Mouse (Mus musculus) gastrocnemius, postnatal 25 days (tissue): Measurements from ENCODE around the gene Zrsr1. TPM values are rescaled to one million over a fixed set of nuclear protein-coding genes. Genes with fewer than 3 reads are reported as not detected.

ENCODE experiments used
- DNase-seq: peaks from one replicate; pipeline ENCODE4 v3.0.0; 2022
- long read RNA-seq, 2 experiments: library from polyadenylated mRNA; stranded (forward); transcript quantifications; one replicate each; pipeline ENCODE4 v2.0.0; 2021
- total RNA-seq, 2 experiments: library from RNA; stranded (reverse); gene quantifications; 1 replicate in 1 of 2; 2 replicates in 1 of 2; pipeline ENCODE4 v1.2.3; 2021

The Zrsr1 gene
- 10 to 100 TPM; 11.0 to 11.5 TPM for total RNA-seq
- long read RNA-seq, experiment 1, full-length matches to known transcripts: 11 of 11 reads
- long read RNA-seq, experiment 1, partial matches to known transcripts: 0 of 11 reads
- long read RNA-seq, experiment 1, other reads (novel, unspliced or antisense): 0 of 11 reads
- long read RNA-seq, experiment 2, full-length matches to known transcripts: 8 of 9 reads
- long read RNA-seq, experiment 2, partial matches to known transcripts: 0 of 9 reads
- long read RNA-seq, experiment 2, other reads (novel, unspliced or antisense): 1 of 9 reads

DNA sequence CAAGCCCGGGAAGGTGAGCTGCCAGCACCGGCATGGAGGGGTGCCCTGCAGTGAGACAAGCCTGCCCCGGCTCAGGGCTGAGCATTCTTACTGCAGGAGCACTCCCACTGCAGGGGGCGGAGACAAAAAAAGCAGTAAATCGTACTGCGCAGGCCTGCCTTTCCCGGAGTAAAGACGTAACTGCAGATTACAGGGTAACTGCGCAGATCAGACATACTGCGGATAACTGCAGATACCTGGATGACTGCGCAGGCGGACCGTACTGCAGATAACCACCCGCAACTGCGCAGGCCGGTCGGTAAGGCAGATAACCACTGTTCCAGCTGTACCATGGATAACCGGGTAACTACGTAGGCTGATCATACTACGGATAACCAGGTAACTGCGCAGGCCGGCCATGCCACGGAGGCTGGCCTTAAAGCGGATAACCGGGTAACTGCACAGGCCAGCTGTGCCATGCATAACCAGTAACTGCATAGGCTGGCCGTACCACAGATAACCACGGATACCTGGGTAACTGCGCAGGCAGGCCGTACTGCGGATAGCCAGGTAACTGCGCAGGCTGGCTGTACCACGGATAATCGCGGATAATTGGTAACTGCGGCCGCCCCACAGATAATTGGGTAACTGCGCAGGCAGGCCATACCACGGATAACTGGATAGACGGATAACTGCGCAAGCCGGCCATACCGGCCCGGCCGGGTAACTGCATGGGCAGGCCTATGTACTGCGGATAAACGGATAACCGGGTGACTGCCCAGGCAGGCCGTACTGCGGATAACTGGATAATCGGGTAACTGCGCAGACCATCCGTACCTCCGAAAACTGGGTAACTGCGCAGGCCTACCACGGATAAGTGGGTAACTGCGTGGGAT is at the start of gene Zrsr1:
TSS of gene Zrsr1 (plus strand) at position 171 of the 875 bp plus-strand sequence.
- peak; percentile 47 for DNase-seq

DNA sequence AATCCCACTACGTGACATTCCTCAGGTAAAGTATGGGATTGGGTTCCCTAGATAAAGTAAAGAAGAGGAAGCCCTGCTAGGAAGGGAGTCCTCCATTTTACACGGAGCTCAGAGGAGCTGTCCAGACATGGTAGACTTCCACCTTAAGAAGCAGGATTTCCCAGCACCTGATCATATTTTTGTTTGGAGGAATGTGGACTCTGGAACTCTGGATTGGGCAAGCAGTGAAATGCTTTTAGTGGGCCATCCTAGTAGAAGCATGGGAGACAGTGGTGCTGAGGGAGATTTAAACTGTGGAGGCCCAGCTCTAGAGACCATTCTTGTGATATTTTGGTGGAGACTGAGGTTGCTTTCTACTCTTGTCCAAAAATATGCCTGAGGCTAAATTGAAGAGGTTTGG is 49.3 kb upstream of the Zrsr1 start:
- no peak for DNase-seq

DNA sequence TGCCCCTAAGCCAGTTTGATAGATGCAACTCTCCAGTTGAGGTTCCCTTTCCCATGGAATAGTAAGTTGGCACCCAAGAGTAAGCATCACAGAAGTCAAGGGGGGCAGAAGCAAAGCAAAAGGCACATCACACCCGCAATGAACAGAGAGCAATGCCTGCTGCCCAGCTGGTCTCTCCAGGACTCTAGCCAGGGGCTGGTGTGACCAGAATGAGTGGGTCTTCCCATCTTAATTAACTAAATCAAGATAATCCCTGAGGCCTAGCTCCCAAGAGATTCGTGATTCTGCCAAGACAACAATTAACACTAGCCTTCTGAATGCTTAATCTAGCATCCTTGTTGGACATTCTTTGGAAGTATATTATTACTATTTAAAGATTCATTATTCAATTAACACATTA is 48.2 kb upstream of the Zrsr1 start:
- no peak for DNase-seq

DNA sequence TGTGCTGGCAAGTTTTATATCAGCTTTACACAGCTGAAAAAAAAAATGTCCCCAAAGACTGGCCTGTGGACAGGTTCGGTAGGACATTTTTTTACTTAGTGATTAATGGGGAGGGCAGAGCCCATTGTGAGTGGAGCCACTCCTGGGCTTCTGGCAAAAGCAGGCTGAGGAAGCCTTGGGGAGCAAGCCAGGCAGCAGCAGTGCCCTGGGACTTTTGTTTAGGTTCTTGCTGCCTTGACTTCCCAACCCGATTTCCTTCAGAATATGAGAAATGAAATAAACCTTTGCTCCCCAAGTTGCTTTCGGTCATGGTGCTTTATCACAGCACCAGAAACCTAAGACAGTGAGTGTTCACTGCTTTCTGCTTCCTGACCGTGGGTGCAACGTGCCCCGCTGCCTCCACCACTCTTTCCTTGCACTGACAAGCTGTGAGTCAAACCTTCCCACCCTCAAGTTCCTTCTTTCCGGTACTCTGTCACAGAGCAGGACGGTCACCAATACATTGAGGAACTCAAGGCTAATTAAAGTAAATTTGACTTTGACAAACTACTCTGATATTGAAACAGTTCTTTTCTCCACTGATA is 43.1 kb upstream of the Zrsr1 start:
- no peak for DNase-seq

DNA sequence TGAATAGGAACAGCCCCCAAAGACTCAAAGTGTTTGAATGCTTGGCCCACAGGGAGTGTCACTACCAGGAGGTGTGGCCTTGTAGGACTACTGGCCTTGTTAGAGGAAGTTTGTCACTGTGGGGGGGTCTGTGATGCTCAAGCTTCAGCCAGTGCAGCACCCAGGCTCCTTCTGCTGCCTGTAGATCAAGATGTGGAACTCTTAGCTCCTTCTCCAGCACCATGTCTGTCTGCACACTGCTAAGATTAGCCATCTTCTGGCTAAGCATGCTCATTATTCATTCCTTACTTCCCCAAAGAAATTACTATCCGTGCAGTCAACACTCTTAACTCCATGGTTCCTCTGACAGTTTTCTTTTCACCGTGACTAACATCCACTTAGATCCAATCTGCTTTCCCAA is 41.7 kb upstream of the Zrsr1 start:
- no peak for DNase-seq

DNA sequence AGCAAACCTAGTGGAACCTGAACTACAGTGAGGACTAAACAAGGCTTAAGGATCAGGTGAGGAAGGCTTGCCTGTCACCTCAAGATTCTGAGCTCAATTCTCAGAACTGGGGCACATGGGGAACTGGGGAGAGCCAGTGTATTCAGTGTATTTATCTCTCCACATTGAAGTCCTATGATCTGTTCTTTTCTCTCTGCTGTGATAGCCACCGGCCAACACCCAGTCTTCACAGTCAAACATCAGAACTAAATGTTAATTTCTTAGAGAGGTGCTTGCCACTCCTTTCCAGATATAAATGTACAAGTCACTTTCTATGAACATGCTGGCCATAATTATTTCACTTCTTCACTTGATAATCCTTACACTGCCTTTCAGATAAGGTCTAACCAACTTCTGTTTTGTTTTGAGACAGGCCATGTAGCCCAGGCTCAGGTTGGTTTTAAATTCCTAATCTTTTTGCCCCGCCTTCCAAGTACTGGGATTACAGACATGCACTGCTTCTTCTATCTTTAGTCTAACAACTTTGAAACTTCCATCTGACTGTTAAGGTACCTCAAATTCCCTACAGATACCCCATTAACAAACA is 40.4 kb upstream of the Zrsr1 start:
- no peak for DNase-seq

DNA sequence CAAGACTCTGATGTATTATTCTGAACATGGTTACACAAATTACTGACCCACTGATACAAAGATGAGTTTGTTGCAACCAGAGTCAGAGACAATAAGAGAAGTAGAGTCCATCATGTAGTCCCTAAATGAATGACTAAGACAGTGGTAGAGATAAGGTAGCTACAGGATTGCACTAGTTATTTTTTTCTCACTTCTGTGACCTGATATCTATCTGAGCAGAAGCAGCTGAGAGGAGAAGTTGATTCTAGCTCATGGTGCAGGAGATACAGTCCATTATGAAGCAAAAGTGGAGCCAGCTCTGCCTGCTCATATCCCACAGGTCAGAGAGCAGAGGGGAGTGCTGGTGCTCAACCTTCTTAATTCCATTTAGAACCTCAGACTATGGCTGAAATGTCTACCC is 39.6 kb upstream of the Zrsr1 start:
- DNase-seq: no peak

DNA sequence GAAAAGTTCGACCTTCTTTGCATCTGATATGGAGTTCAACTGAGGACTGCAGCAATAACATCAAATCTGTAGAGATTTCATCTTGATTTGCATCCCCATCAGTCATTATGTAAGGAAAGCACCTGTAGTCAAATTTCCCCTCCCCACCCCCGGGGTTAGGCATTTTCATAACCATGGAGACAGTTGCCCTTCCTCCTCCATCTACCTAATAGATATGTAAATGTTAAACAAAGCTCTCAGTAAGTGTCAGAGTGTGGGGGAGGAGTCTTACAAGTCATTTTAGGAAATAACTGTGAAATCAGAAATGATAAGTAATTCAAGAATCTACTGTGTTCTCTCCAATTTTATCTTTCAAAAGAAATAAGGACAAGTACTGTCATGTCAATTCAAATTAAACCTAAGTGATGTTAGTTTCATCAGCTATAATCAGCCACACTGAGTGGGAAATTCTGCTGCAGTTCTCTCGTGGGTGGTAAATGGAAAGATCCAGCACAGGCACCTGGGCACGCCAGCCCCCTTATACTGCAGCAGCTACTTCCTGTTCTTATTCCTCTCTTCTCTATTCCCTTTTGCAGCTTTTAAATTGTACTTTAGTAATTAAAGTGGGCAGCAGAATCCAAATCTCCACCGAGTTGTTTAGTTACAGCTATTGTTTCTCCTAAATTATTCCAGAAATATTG is 35.2 kb upstream of the Zrsr1 start:
- no peak for DNase-seq

DNA sequence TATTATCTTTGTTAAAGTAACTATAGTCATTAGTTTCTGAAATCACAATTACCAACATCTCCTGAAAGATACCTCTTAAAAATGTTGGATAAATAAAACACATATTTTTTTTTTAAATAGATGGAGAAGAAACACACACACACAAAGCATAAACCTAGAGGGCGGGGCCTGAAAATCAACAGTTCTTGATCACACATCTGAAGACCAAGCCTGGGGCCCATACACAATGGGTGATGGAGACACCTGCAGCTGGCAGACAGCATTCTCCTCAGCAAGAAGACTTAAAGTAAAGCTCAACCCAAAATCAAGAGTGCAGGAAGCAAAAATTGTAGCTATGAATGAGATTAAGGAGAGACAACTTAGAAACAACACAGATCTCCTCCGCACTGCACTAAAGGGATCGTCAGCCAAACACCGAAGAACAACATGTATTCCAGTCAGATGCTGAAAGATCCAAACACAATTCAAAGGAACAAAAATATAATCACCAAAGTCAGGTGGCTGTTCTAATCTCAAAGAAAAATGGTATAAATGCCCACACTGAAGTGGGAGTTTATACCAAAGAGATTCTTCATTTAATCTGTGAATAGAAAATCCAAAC is 34.0 kb upstream of the Zrsr1 start:
- no peak for DNase-seq

DNA sequence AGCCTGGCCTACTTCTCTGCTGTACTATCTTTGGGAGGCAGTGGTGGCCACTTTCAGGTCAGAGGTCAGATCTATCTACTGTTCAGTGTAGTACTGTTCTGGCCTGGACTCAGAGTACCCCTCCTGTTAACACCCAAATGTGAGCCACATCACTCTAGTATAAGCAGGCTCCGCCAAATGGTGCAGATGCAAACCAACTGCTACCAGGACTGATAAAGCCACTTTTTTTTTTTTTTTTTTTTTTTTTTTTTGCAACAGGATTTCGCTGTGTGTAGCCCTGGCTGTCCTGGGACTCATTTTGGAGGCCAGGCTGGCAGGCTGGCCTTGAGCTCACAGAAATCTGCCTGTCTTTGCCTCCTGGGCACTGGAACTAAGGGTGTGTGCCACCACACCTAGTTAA is 32.8 kb upstream of the Zrsr1 start:
- DNase-seq: no peak

DNA sequence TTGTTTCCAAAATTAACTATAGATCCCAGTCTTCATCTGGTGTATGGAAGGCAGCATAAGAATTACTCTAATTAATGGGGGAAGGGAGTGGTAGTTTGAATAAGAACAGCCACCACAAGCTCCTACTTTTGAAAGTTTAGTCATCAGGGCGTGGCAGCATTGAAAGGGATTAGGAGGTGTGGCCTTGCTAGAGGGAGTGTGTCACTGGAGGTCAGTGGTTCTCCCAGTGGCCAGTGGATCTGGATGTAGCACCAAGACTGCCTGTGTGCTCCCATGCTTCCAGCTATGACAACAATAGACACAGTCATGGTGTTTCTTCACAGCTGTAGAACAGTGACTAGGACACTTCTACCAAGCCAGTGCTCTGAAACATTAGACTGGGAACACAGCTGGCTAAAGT is 22.7 kb upstream of the Zrsr1 start:
- no peak for DNase-seq

DNA sequence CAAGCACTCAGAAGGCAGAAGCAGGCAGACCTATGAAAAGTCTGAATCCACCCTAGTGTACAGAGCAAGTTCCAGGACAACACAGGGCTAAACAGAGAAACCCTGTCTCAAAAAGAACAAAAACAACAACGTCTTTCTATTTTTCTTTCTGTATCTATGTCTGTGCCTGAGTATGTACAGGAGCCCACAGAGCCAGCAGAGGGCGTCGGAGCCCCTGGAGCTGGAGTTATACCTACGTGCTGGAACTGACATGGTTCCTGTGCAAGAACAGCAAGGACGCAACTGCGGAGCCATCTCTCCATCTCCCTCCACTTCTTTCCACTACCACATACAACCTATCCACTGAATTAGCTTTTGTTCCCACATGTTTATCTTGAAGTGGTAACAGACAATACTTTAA is 21.7 kb upstream of the Zrsr1 start:
- DNase-seq: no peak

DNA sequence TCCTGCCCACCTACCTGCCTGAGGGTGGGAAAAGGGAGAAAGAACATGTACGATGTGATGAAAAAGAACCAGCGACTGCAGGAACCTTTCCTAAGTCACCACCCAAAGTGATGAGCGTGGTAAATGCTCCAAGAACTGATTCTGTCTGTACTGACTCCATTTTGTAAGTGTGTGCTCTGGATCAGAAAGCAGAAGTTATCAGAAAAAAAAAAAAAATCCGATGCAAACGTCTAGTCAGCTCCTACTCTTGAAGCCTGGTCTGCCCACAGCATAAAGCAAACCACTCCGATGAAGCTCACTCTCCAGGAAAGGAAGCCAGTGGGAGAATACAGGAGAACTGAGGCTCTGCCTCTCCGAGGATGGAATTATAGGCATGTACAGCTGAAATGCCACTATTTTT is 19.1 kb upstream of the Zrsr1 start:
- DNase-seq: no peak

DNA sequence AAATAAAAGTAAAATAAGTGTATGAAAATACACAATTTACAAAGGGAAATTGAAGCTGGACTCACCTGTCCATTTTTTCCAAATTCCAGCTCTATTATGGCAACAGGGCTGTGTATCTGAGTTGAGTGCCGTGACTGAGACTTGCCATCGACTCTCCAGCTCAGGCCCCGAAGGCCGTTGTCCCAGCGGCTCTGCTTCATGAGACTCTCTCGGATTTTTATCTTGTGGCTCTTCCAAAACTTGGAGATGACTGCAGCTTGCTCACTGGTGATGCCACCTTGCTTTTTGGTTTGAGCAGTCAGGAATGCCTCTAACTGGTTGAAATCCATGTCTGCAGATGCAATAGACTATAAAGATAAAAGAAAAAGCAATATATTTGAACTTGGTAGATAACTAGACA is 15.5 kb upstream of the Zrsr1 start:
- DNase-seq: no peak

DNA sequence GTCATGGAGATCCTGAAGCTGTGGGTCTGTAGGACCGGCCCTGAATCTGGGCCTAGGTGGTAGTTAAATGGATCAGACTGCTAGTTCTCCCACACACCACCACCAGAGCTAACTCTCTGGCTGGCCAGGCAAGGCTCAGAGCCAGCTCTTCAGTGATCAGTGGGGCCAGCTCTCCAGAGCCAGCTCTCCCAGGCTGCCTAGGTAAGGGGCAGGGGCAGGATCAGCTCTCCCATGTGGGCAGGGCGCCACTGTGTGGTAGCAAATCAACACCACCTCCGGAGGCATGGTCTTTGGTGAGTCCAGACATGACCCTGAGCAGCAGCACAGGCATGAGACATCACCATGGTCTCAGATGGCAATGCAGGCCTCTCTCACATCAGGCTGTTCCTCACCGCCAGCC is 15.0 kb upstream of the Zrsr1 start:
- DNase-seq: peak; percentile 56

DNA sequence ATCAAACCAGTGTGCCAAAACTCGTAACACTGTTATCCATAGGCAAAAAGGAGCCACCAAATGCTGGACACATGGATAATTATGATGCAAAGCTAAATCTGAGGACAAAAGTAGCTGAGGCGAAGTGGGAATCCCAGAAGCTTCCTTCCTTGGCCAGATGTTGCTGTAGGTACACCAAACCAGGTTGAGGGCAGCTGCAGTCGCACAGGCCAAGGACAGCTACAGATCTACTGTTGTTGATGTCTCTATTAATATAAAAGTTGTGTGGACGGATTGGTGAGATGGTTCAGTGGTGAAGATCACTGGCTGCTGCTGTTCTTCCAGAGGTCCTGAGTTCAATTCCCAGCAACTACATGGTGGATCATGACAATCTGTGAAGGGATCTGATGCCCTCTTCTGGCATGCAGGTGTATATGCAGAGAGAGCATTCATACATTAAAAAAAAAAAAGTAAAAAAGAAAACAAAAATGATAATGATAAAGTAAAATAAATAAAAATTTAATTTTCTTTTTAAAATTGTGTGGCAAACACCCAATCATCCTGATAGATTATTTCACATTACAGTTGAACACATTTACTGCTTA is 13.9 kb upstream of the Zrsr1 start:
- DNase-seq: no peak

DNA sequence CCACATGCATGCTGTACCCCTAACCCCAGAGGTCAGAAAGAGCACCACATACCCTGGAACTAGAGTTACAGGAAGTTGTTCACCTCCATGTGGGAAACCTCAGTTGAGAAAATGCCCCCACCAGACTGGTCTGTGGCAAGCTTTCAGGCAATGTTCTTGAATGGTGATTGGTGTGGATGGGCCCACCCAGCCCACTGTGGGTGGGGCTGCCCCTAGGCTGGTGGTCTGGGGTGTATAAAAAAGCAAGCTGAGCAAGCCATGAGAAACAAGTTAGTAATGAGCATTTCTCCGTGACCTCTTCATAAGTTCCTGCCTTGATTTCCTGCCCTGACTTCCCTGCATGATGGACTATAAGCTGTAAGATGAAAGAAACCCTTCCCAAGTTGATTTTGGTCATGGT is 9.7 kb upstream of the Zrsr1 start:
- no peak for DNase-seq

DNA sequence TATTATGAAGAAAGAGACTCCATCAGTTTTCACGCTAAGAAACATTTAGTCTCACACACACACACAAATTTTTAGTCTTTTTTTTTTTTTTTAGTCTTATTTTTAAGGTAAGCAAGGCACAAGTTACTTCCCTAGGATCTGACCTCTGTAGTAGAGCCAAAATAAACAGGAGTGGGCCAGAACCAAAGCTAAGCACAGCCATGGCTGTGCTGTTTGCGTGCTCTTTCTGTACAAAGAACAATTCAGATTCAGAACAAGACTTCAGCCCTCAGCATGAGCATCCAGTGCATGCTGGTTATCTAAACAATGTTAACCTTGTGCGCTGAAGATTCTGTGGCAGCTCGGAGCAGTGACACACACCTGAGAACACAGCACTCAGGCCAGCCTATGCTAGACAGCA is 7.4 kb upstream of the Zrsr1 start:
- no peak for DNase-seq

DNA sequence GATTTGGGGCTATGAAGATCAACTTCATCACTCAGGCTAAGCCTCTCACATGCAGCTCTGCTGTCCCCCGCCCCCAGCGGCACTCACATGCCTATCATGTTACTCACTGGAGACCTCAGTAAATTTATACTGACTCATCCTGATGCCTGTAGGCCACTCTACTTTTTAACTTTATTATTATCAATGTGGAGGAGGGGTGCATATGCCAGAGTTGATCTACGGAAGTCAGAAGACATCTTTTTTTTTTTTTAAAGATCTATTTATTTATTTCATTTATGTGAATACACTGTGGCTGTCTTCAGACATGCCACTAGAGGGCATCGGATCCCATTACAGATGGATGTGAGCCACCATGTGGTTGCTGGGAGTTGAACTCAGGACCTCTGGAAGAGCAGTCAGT is 6.3 kb upstream of the Zrsr1 start:
- DNase-seq: no peak

DNA sequence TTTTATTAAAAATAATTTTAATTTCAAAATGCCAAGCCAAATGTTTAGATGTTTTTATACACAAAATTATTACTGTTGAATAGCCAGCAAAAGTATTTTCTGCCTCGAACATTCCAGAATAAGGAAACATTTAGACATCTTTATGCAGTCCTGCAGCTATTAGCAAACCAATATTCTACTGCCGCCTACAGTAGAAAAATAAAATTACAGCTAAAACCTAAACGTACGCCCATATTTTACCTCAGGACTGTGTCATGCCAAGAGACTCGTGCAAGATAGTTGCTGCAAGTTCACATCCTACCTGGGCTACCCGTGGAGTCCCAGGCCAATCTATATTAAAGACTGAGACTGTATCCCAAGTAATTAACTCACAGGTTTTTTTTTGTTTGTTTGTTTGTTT is 2.3 kb upstream of the Zrsr1 start:
- DNase-seq: no peak

DNA sequence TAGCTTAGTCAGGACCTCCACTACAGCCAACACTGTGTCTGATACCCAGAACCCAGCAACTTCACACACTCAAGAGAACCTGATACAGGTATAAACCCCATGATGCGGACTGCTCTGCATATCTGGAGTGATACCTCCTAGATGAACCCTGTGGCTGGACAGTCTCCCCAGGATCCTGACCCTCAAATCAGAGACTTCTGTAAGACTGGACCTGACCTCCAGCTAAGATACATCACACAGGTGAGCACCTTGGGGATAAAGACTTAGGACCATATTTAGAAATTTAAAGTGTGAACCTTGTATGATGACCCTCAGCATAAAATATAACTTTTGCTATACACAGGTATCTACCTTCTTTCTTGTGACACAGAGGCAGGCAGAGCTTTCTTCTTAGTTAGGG is 1.3 kb upstream of the Zrsr1 start:
- no peak for DNase-seq
